Mouse (Mus musculus): ENCODE data around the gene Ptprf. TPM values are rescaled to one million over a fixed set of nuclear protein-coding genes. Genes with fewer than 3 reads are reported as not detected.
A peak's percentile ranks its signal among the peaks of the same experiment; 100 is the strongest.

The Ptprf gene
- polyA plus RNA-seq (2011; ENCODE audit: insufficient read depth, insufficient read length, low read depth, missing spikeins): 194 and 216 TPM in 2 replicates

DNA sequence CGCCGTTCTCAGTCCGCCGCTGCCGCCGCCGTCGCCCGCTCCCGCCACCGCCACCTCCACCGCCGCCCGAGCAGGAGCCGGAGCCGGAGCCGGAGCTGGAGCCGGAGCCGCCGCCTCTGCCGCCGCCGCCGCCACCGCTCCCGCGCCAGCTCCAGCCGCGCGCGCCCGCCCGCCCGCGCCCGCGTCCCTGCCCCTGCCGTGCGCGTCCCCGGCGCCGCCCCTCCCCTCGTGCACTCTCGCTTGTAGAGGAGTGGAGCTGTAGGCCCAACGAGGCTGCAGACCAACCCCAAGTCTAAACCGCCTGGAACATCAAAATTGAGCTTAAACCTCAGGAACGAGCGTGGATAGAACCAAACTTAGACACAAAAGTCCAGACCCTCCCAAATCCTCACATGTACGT lies at the start of gene Ptprf:
TSS of gene Ptprf (minus strand) at position 175 of the 400 bp plus-strand sequence.
- no peaks in the 10 kb centered on the region for H3K9me3 ChIP-seq (replicated peaks; ENCODE audit: control insufficient read depth, insufficient read depth, low read length, poor library complexity, severe bottlenecking)
- H3K4me3 ChIP-seq (ENCODE audit: low read depth, low read length): peak within 1 kb of the TSS; percentile 97
- H3K4me1 ChIP-seq (ENCODE audit: control insufficient read depth, insufficient read depth, low read length): peaks cover 14% of the 10 kb centered on the region
- peak within 1 kb of the TSS; percentile 97 for H3K9ac ChIP-seq (ENCODE audit: low read depth, poor library complexity, severe bottlenecking)
- no peaks in the 10 kb centered on the region for H3K36me3 ChIP-seq (ENCODE audit: control insufficient read depth, insufficient read depth, low read length, poor library complexity, severe bottlenecking)
- no peaks in the 10 kb centered on the region for H3K27me3 ChIP-seq (ENCODE audit: control insufficient read depth, insufficient read depth, low read length, poor library complexity, severe bottlenecking)
- TF ChIP-seq POLR2A (IDR thresholded peaks at IDR 0.05; ENCODE audit: insufficient read depth, low read length): no peak
- no peak for TF ChIP-seq CTCF (IDR thresholded peaks at IDR 0.05; ENCODE audit: low read depth, low read length)
- no peak for TF ChIP-seq EP300 (IDR thresholded peaks at IDR 0.05; ENCODE audit: insufficient read depth, low read depth, low read length)
- H3K27ac ChIP-seq (ENCODE audit: insufficient read depth, low read length): peak within 1 kb of the TSS; percentile 52

DNA sequence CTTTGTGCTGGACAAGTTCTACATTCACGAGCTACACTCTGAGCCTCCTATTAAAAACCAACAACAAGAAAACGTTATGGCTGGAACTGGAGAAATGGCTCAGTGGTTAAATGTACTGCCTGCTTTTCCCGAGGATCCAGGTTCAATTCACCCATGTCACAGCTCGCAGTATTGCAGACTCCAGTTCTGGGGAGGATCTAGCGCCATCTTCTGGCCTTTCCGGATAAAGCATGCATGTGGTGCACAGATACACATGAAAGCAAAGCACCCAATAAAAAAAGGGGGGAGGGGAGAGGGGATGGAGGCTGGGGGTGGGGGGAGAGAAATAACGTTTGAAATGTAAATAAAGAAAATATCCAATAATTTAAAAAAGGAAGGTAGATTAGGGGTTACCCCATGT lies 45.5 kb upstream of the Ptprf start:
- Histone ChIP-seq H3K4me3 (ENCODE audit: low read depth, low read length) (no peak overlapping the region), H3K36me3 (ENCODE audit: control insufficient read depth, insufficient read depth, low read length, poor library complexity, severe bottlenecking) (no peaks in the 10 kb centered on the region), H3K27ac (ENCODE audit: insufficient read depth, low read length) (no peak overlapping the region), H3K4me1 (ENCODE audit: control insufficient read depth, insufficient read depth, low read length) (no peaks in the 10 kb centered on the region), H3K9ac (ENCODE audit: low read depth, poor library complexity, severe bottlenecking) (no peak overlapping the region), H3K27me3 (ENCODE audit: control insufficient read depth, insufficient read depth, low read length, poor library complexity, severe bottlenecking) (no peaks in the 10 kb centered on the region), H3K9me3 (replicated peaks; ENCODE audit: control insufficient read depth, insufficient read depth, low read length, poor library complexity, severe bottlenecking) (peaks cover 4% of the 10 kb centered on the region; the same call in 1 of the 2 replicates)
- TF ChIP-seq CTCF (IDR thresholded peaks at IDR 0.05; ENCODE audit: low read depth, low read length) (peak; percentile 67), EP300 (IDR thresholded peaks at IDR 0.05; ENCODE audit: insufficient read depth, low read depth, low read length) (no peak)

DNA sequence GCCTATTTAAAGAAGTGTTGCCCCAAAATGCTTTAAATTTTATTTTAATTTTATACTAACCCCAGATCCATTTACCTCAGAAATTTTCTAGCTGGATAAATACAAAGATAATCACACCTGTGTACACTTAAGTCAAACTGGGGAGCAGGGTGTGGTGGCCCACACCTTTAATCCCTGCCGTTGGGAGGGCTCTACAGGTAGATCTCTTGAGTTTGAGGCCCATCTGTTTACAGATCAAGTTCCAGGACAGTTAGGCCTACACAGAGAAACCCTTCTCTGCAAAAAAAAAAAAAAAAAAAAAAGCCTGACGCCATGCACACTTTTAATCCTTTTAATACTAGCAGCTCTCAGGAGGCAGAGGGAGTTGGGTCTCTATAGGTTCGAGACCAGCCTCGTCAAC lies 44.8 kb upstream of the Ptprf start:
- Histone ChIP-seq H3K4me1 (ENCODE audit: control insufficient read depth, insufficient read depth, low read length) (no peaks in the 10 kb centered on the region), H3K4me3 (ENCODE audit: low read depth, low read length) (no peak overlapping the region), H3K36me3 (ENCODE audit: control insufficient read depth, insufficient read depth, low read length, poor library complexity, severe bottlenecking) (no peaks in the 10 kb centered on the region), H3K9ac (ENCODE audit: low read depth, poor library complexity, severe bottlenecking) (no peak overlapping the region), H3K9me3 (replicated peaks; ENCODE audit: control insufficient read depth, insufficient read depth, low read length, poor library complexity, severe bottlenecking) (peaks cover 4% of the 10 kb centered on the region; the same call in 1 of the 2 replicates), H3K27ac (ENCODE audit: insufficient read depth, low read length) (no peak overlapping the region), H3K27me3 (ENCODE audit: control insufficient read depth, insufficient read depth, low read length, poor library complexity, severe bottlenecking) (no peaks in the 10 kb centered on the region)
- no peak for TF ChIP-seq CTCF (IDR thresholded peaks at IDR 0.05; ENCODE audit: low read depth, low read length)
- TF ChIP-seq POLR2A (IDR thresholded peaks at IDR 0.05; ENCODE audit: insufficient read depth, low read length): no peak
- no peak for TF ChIP-seq EP300 (IDR thresholded peaks at IDR 0.05; ENCODE audit: insufficient read depth, low read depth, low read length)

DNA sequence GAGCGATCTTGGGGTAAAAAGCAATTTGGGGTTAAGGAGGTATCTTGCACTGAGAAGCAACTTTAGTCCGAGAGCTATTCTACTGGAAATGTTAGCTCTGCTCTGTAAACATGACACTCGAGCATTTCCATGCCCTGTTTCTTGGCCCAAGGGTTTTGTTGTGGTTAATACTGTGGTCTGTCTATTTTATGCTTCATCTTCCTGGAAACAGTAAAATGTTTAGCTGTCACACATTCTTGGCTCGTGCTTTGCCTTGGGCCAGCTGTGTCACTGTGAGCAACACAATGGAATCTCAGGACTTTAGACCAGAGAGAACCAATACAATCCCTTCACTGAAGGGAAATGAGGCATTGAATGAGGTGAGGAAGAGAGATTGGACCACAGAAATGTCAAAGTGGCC lies 40.6 kb upstream of the Ptprf start:
- H3K9ac ChIP-seq (ENCODE audit: low read depth, poor library complexity, severe bottlenecking): no peak overlapping the region
- no peak for TF ChIP-seq CTCF (IDR thresholded peaks at IDR 0.05; ENCODE audit: low read depth, low read length)
- no peak for TF ChIP-seq EP300 (IDR thresholded peaks at IDR 0.05; ENCODE audit: insufficient read depth, low read depth, low read length)
- no peak for TF ChIP-seq POLR2A (IDR thresholded peaks at IDR 0.05; ENCODE audit: insufficient read depth, low read length)
- no peaks in the 10 kb centered on the region for H3K4me1 ChIP-seq (ENCODE audit: control insufficient read depth, insufficient read depth, low read length)
- no peak overlapping the region for H3K4me3 ChIP-seq (ENCODE audit: low read depth, low read length)
- H3K36me3 ChIP-seq (ENCODE audit: control insufficient read depth, insufficient read depth, low read length, poor library complexity, severe bottlenecking): no peaks in the 10 kb centered on the region
- H3K9me3 ChIP-seq (replicated peaks; ENCODE audit: control insufficient read depth, insufficient read depth, low read length, poor library complexity, severe bottlenecking): no peaks in the 10 kb centered on the region
- no peak overlapping the region for H3K27ac ChIP-seq (ENCODE audit: insufficient read depth, low read length)
- H3K27me3 ChIP-seq (ENCODE audit: control insufficient read depth, insufficient read depth, low read length, poor library complexity, severe bottlenecking): no peaks in the 10 kb centered on the region

DNA sequence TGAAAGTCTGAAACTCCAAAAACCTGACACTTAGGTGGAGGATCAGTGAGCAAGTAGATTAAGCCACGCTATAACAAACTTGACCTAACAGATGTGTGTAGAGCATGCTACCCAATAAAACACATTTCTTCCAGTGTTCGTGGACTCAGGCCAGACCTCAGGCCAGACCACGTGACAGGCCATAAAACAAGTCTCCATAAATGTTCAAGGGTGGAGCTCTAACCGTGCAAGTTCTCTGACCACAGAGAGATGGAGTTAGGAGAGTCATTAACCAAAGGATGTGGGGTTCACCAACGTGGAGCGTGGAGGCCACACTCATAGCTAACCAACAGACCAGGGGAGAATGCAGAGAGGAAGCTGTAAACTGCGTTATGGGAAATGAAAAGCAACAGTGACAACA lies 35.3 kb upstream of the Ptprf start:
- H3K9me3 ChIP-seq (replicated peaks; ENCODE audit: control insufficient read depth, insufficient read depth, low read length, poor library complexity, severe bottlenecking): no peaks in the 10 kb centered on the region
- TF ChIP-seq CTCF (IDR thresholded peaks at IDR 0.05; ENCODE audit: low read depth, low read length): no peak
- no peak for TF ChIP-seq POLR2A (IDR thresholded peaks at IDR 0.05; ENCODE audit: insufficient read depth, low read length)
- no peak for TF ChIP-seq EP300 (IDR thresholded peaks at IDR 0.05; ENCODE audit: insufficient read depth, low read depth, low read length)
- H3K27ac ChIP-seq (ENCODE audit: insufficient read depth, low read length): no peak overlapping the region
- no peak overlapping the region for H3K9ac ChIP-seq (ENCODE audit: low read depth, poor library complexity, severe bottlenecking)
- H3K4me1 ChIP-seq (ENCODE audit: control insufficient read depth, insufficient read depth, low read length): no peaks in the 10 kb centered on the region
- H3K27me3 ChIP-seq (ENCODE audit: control insufficient read depth, insufficient read depth, low read length, poor library complexity, severe bottlenecking): no peaks in the 10 kb centered on the region
- no peak overlapping the region for H3K4me3 ChIP-seq (ENCODE audit: low read depth, low read length)
- H3K36me3 ChIP-seq (ENCODE audit: control insufficient read depth, insufficient read depth, low read length, poor library complexity, severe bottlenecking): no peaks in the 10 kb centered on the region

DNA sequence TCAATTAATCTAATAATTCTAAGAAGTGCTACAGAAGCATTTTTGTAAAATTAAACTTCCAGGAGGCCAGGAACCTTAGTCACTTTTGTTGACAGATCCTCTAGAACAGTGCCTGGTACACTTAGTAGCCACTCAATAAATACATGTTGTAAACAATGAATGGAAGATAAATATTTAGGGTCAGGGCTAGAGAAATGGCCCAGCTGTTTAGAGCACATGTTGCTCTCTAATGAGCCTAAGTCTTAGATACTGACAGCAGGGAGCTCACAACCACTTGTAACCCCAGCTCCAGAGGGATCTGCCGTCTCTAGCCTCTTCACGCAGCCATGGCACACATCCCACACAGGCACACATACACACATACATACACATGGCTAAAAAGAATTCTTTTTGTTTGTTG lies 29.4 kb upstream of the Ptprf start:
- TF ChIP-seq CTCF (IDR thresholded peaks at IDR 0.05; ENCODE audit: low read depth, low read length) (no peak), EP300 (IDR thresholded peaks at IDR 0.05; ENCODE audit: insufficient read depth, low read depth, low read length) (no peak), POLR2A (IDR thresholded peaks at IDR 0.05; ENCODE audit: insufficient read depth, low read length) (no peak)
- Histone ChIP-seq H3K27me3 (ENCODE audit: control insufficient read depth, insufficient read depth, low read length, poor library complexity, severe bottlenecking) (no peaks in the 10 kb centered on the region), H3K36me3 (ENCODE audit: control insufficient read depth, insufficient read depth, low read length, poor library complexity, severe bottlenecking) (no peaks in the 10 kb centered on the region), H3K9me3 (replicated peaks; ENCODE audit: control insufficient read depth, insufficient read depth, low read length, poor library complexity, severe bottlenecking) (no peaks in the 10 kb centered on the region), H3K9ac (ENCODE audit: low read depth, poor library complexity, severe bottlenecking) (no peak overlapping the region), H3K27ac (ENCODE audit: insufficient read depth, low read length) (no peak overlapping the region), H3K4me1 (ENCODE audit: control insufficient read depth, insufficient read depth, low read length) (no peaks in the 10 kb centered on the region), H3K4me3 (ENCODE audit: low read depth, low read length) (no peak overlapping the region)

Measured in ES-Bruce4 (cell line).